Mouse (Mus musculus) liver, embryonic 14.5 days (tissue): ENCODE data around the gene Nop16.
A peak's percentile ranks its signal among the peaks of the same experiment; 100 is the strongest.

ENCODE experiments used
- CTCF ChIP-seq: IDR thresholded peaks from 2 replicates; pipeline ENCODE4 v1.5.1; 2016; ENCODE audit warnings: antibody characterized with exemption, low read depth, control low read depth
- EP300 ChIP-seq: IDR thresholded peaks from 2 replicates; pipeline ENCODE4 v1.6.1; 2016; ENCODE audit warnings: antibody characterized with exemption, low read depth

DNA sequence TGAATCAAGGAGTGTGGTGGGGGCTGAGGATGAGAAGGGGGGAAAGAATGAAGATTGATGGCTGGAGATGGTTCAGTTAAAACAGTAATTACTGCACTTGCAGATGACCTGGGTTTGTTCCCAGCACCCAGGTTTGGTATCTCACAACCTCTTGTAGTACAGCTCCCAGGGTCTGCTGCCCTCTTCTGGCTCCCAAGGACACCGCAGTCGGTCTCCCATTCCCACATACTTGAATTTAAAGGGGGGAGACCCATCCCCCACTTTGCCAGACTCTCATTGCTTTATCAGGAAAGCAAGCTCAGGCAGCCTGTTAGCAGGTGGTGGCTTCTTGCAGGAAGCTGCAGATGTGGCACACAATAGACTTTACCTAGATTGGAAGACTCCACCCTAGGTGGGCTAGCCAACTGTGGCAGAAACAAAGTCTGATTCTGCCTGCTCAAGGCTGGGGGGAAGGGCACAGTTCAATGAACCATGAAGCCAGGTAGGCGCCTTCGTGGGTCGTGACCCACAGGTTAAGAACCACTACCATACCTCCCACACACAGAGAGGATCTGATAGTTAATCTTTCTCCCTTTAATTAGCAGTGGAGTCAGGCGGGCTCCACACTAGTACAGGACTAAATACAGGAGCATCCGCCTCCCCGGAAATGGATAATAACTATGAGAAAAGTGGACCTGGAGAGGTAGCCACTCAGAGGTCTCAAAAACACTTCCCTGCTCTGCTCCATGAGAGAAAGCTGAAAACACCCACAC lies 24.1 kb downstream of the Nop16 start:
- peak; percentile 83 for TF ChIP-seq CTCF
- TF ChIP-seq EP300, result no peak
